Mouse (Mus musculus) cerebellum, adult 2 months (tissue): ENCODE measurements around the gene Gm11020.

Experiments
- CTCF ChIP-seq: fragments of 200-500 bp; IDR thresholded peaks from 2 replicates; pipeline ENCODE4 v1.5.1; 2011; ENCODE audit warnings: low read depth, mild to moderate bottlenecking, control low read depth, low read length, moderate library complexity, borderline replicate concordance; ENCODE audit not compliant: insufficient read depth
- POLR2A ChIP-seq: fragments of 200-500 bp; IDR thresholded peaks from 2 replicates; pipeline ENCODE4 v1.6.1; 2011; ENCODE audit warnings: low read length, control low read depth, borderline replicate concordance; ENCODE audit not compliant: insufficient read depth

- TF ChIP-seq POLR2A (no peak), CTCF (no peak)
Observed at GRCm38 (mm10) chr8:104337890-104338289, 16.5 kb downstream of the Gm11020 start.
